Mouse (Mus musculus) liver, embryonic 11.5 days (tissue): Measurements from ENCODE around the gene Lancl3. TPM values are rescaled to one million over a fixed set of nuclear protein-coding genes. Genes with fewer than 3 reads are reported as not detected.

ENCODE experiments used
- polyA plus RNA-seq: library from polyadenylated mRNA; unstranded; fragments of >200 nt; fragmentation: Nextera tagmentation; extraction: Ambion mirVana; gene quantifications from 2 replicates; pipeline ENCODE4 v1.2.1, GENCODE M21; 2014

Lancl3 gene
- polyA plus RNA-seq, 1 experiment from 2014 or later, result 0.27 TPM

Other genes with a start within 250 kb of the Lancl3 start
- not detected in 2 replicates for gene Fthl17b, start 236.9 kb upstream of the Lancl3 start, polyA plus RNA-seq
- gene Fthl17c, start 223.3 kb upstream of the Lancl3 start, polyA plus RNA-seq, result not detected in 2 replicates
- not detected in 2 replicates for gene Fthl17d, start 213.1 kb upstream of the Lancl3 start, polyA plus RNA-seq
- gene Fthl17e, start 166.4 kb upstream of the Lancl3 start, polyA plus RNA-seq, result not detected in 2 replicates
- not detected in 2 replicates for gene Fthl17f, start 136.9 kb upstream of the Lancl3 start, polyA plus RNA-seq
- gene 4930402K13Rik, start 95.3 kb upstream of the Lancl3 start, polyA plus RNA-seq, result not detected in 2 replicates
- gene Gm14862, start 57.0 kb downstream of the Lancl3 start, polyA plus RNA-seq, result 1.0 and 1.1 TPM in 2 replicates
- gene Xk, start 72.9 kb downstream of the Lancl3 start, polyA plus RNA-seq, result 27.7 and 31.5 TPM in 2 replicates
- 1.3 and 1.5 TPM in 2 replicates for gene H2al1m, start 83.9 kb downstream of the Lancl3 start, polyA plus RNA-seq
- not detected in 2 replicates for gene H2al1k, start 150.7 kb downstream of the Lancl3 start, polyA plus RNA-seq